Comparison of ENCODE assay signal across 9 mouse cellular contexts in the genomic region with DNA sequence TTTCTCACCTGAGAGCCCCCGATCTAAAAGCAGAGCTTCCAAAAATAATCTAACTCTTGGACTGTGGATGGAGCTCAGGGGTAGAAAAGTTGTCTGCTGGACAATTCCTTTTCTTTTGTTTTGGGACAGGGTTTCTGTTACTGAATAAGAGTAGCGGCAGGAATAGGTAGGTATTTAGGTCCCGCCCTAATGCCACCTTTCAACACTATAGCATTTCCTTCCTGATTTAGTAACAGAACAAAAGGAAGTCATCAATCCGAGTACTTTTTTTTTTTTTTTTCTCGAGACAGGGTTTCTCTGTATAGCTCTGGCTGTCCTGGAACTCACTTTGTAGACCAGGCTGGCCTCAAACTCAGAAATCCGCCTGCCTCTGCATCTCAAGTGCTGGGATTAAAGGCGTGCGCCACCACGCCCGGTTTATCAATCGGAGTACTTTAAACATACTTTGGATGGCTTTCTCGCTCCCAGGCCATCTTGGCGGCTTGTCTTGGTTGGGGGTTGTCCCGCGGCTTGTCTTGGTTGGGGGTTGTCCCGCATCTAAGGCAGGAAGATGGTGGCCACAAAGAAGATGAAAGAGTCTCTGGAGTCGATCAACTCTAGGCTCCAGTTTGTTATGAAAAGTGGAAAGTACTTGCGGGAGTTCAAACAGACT. TPM values are rescaled to one million over a fixed set of nuclear protein-coding genes. Genes with fewer than 3 reads are reported as not detected.
A peak's percentile ranks its signal among the peaks of the same experiment; 100 is the strongest.
DNase-seq lines count a peak whose midpoint lies in the region; ATAC-seq and TF ChIP-seq lines count a peak whose summit lies in the region.
"Had no signal": no experiment of that assay in that cellular context is flagged by ENCODE, and none has a peak within 500 bp of the region (broad histone marks: within the 10 kb centered on the region; RNA-seq: fewer than 3 reads in every experiment).

No protein-coding gene starts in this region.

- H3K27me3 ChIP-seq in heart, embryonic 15.5 days: no peaks in the 10 kb centered on the region
- H3K27me3 ChIP-seq in E14TG2a.4 (ENCODE audit: insufficient read depth, low read length): no peaks in the 10 kb centered on the region
- H3K27me3 ChIP-seq in embryonic facial prominence, embryonic 12.5 days: no peaks in the 10 kb centered on the region
- H3K27me3 ChIP-seq in liver, embryonic 15.5 days: no peaks in the 10 kb centered on the region
- H3K27me3 ChIP-seq: CH12.LX had no signal

- H3K27ac ChIP-seq in heart, embryonic 15.5 days: peak overlapping the region; percentile 95
- H3K27ac ChIP-seq in embryonic facial prominence, embryonic 12.5 days: peak overlapping the region; percentile 88; the same call in 1 of the 2 replicates
- H3K27ac ChIP-seq in liver, embryonic 15.5 days (replicated peaks): peak overlapping the region; percentile 86

- no peak overlapping the region for H3K4me3 ChIP-seq in heart, embryonic 15.5 days
- H3K4me3 ChIP-seq in E14TG2a.4 (replicated peaks; ENCODE audit: low read length): peak overlapping the region; percentile 79
- no peak overlapping the region for H3K4me3 ChIP-seq in embryonic facial prominence, embryonic 12.5 days
- H3K4me3 ChIP-seq in liver, embryonic 15.5 days (replicated peaks): peak overlapping the region; percentile 48; the same call in 1 of the 2 replicates

- H3K9me3 ChIP-seq in heart, embryonic 15.5 days (replicated peaks): no peaks in the 10 kb centered on the region
- no peaks in the 10 kb centered on the region for H3K9me3 ChIP-seq in E14TG2a.4 (ENCODE audit: low read length)
- H3K9me3 ChIP-seq in embryonic facial prominence, embryonic 12.5 days: no peaks in the 10 kb centered on the region
- no peaks in the 10 kb centered on the region for H3K9me3 ChIP-seq in liver, embryonic 15.5 days (replicated peaks)

- 82% methylated on average over 18 of the region's 18 CpGs for WGBS in heart, embryonic 15.5 days
- WGBS in embryonic facial prominence, embryonic 12.5 days: 92% methylated on average over 18 of the region's 18 CpGs
- WGBS in liver, embryonic 15.5 days (ENCODE audit: insufficient replicate concordance): 74% methylated on average over 18 of the region's 18 CpGs

- peak overlapping the region; percentile 57; the same call in 1 of the 2 replicates for H3K4me2 ChIP-seq in heart, embryonic 15.5 days
- no peak overlapping the region for H3K4me2 ChIP-seq in embryonic facial prominence, embryonic 12.5 days (replicated peaks)
- peak overlapping the region; percentile 76 for H3K4me2 ChIP-seq in liver, embryonic 15.5 days

- no peak for ATAC-seq in heart, embryonic 15.5 days (replicated peaks; ENCODE audit: insufficient number of reproducible peaks, insufficient read depth, low FRiP score, low read depth)
- no peak for ATAC-seq in embryonic facial prominence, embryonic 12.5 days (ENCODE audit: insufficient number of reproducible peaks, insufficient read depth, low FRiP score, low TSS enrichment)
- ATAC-seq in liver, embryonic 15.5 days (ENCODE audit: insufficient read depth): no peak

- H3K4me1 ChIP-seq in heart, embryonic 15.5 days (replicated peaks): peaks cover 32% of the 10 kb centered on the region
- H3K4me1 ChIP-seq in E14TG2a.4 (replicated peaks; ENCODE audit: low read depth, low read length): peaks cover 74% of the 10 kb centered on the region
- peaks cover 10% of the 10 kb centered on the region; the same call in 1 of the 2 replicates for H3K4me1 ChIP-seq in embryonic facial prominence, embryonic 12.5 days
- peaks cover 55% of the 10 kb centered on the region for H3K4me1 ChIP-seq in liver, embryonic 15.5 days (replicated peaks)

- no peaks in the 10 kb centered on the region for H3K36me3 ChIP-seq in heart, embryonic 15.5 days
- H3K36me3 ChIP-seq in E14TG2a.4 (ENCODE audit: insufficient read depth, low read length): no peaks in the 10 kb centered on the region
- no peaks in the 10 kb centered on the region for H3K36me3 ChIP-seq in embryonic facial prominence, embryonic 12.5 days
- no peaks in the 10 kb centered on the region for H3K36me3 ChIP-seq in liver, embryonic 15.5 days (replicated peaks)

- no peak for DNase-seq in heart, adult 9 months (ENCODE audit: low spot score in 2 of 2)
- DNase-seq in frontal cortex, postnatal 10 days (ENCODE audit: low spot score in 2 of 2): no peak
- DNase-seq in embryo, embryonic 9.5 days (ENCODE audit: extremely low spot score): no peak
- DNase-seq in urinary bladder, adult 18-20 months (ENCODE audit: low spot score in 2 of 2): no peak

- peak overlapping the region; percentile 23 for H3K9ac ChIP-seq in heart, embryonic 15.5 days
- H3K9ac ChIP-seq in embryonic facial prominence, embryonic 12.5 days: no peak overlapping the region
- peak overlapping the region; percentile 54 for H3K9ac ChIP-seq in liver, embryonic 15.5 days

- TF ChIP-seq CTCF in E14TG2a.4 (conservative IDR thresholded peaks at IDR 0.05; ENCODE audit: low read length): no peak

RNA-seq across cellular contexts. Expression of gene Tex44, which starts 47.1 kb away (rescaled TPM):
- not detected in 2 replicates for polyA plus RNA-seq in heart, embryonic 15.5 days (2015; fragmentation: Nextera tagmentation; extraction: Ambion mirVana)
- polyA plus RNA-seq in embryonic facial prominence, embryonic 12.5 days (2016; fragmentation: Nextera tagmentation; extraction: Ambion mirVana): not detected in 2 replicates
- not detected in 2 replicates for polyA plus RNA-seq in liver, embryonic 15.5 days (2015; fragmentation: Nextera tagmentation; extraction: Ambion mirVana)

RNA-seq across cellular contexts. Expression of gene Nmur1, which starts 47.2 kb away (rescaled TPM):
- not detected in 2 replicates for polyA plus RNA-seq in heart, embryonic 15.5 days (2015; fragmentation: Nextera tagmentation; extraction: Ambion mirVana)
- not detected in 2 replicates for polyA plus RNA-seq in embryonic facial prominence, embryonic 12.5 days (2016; fragmentation: Nextera tagmentation; extraction: Ambion mirVana)
- polyA plus RNA-seq in liver, embryonic 15.5 days (2015; fragmentation: Nextera tagmentation; extraction: Ambion mirVana): not detected in 2 replicates

RNA-seq across cellular contexts. Expression of gene Ptma, which starts 53.3 kb away (rescaled TPM):
- 791 and 881 TPM in 2 replicates for polyA plus RNA-seq in heart, embryonic 15.5 days (2015; fragmentation: Nextera tagmentation; extraction: Ambion mirVana)
- 3,116 and 3,315 TPM in 2 replicates for polyA plus RNA-seq in embryonic facial prominence, embryonic 12.5 days (2016; fragmentation: Nextera tagmentation; extraction: Ambion mirVana)
- polyA plus RNA-seq in liver, embryonic 15.5 days (2015; fragmentation: Nextera tagmentation; extraction: Ambion mirVana): 634 and 778 TPM in 2 replicates

Comparison
In these comparisons a context has a peak if more than half of its experiments do, and no peak if none do; other contexts are left out.
1. H3K4me3 ChIP-seq: peak in E14TG2a.4 (single experiment) and liver, embryonic 15.5 days (single experiment); none in heart, embryonic 15.5 days (single experiment) and embryonic facial prominence, embryonic 12.5 days (single experiment).
2. Peak in every context shown above with its lines, with median percentiles within 50 percentile points of each other: H3K27ac ChIP-seq.